Mouse (Mus musculus): ENCODE results near the gene Ppp1r37. TPM values are rescaled to one million over a fixed set of nuclear protein-coding genes. Genes with fewer than 3 reads are reported as not detected.
A peak's percentile ranks its signal among the peaks of the same experiment; 100 is the strongest.

The Ppp1r37 gene
- polyA plus RNA-seq, 1 experiment: 35.9 TPM

DNA sequence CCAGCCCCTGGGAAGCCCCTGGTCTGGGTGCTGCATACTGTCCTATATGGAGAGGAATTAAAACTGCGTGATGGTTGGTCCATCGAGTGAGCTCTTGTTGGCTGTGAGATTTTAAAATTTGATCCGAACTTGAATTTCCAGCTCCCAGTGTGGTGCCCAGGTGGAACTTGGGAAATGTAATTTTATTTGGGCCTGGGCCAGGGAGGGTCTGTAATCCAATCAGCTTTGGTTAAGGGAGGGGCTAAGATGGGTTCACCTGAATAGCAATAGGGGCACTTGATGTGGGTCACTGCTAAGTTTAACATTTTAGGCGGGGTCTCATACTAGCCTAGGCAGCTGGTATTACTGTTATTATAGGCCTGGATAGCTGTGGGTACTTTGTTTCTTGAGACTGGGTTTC lies 15.6 kb upstream of the Ppp1r37 start:
- Histone ChIP-seq H3K4me3 (ENCODE audit: insufficient read depth, low read depth, low read length) (peak overlapping the region; percentile 70; the same call in 1 of the 2 replicates), H3K27ac (replicated peaks; ENCODE audit: low read depth, low read length) (no peak overlapping the region), H3K4me1 (ENCODE audit: control insufficient read depth, insufficient read depth, insufficient read length, low read length) (peaks cover 2% of the 10 kb centered on the region; the same call in 1 of the 2 replicates)

DNA sequence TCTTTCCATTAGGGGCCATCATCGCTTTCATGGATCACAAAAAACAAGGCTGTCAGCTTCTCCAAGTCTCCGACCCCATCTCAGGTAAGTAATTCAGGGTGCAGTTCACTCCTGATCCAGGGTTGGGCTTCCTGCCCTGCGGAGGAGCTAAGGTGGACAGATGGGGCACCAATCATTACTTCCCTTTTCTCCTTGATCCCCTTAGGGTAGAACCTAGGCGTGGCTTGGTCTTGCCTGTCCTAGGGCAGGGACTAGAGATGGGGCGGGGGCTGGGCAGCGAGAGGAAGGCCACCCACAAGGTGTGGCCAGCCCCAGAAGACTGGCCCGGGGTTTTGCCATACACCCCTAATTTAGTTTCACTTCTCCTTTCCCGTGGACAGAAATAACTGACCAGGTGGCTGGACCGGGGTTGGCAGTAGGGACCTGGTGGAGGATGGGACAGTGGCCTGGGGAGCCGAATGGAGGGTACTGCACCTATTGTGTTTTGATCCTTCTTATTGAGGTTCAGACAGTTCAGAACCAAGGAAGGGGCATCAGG lies 15.1 kb upstream of the Ppp1r37 start:
- Histone ChIP-seq H3K4me1 (ENCODE audit: control insufficient read depth, insufficient read depth, insufficient read length, low read length) (peaks cover 2% of the 10 kb centered on the region; the same call in 1 of the 2 replicates), H3K4me3 (ENCODE audit: insufficient read depth, low read depth, low read length) (peak overlapping the region; percentile 70), H3K27ac (replicated peaks; ENCODE audit: low read depth, low read length) (no peak overlapping the region)

DNA sequence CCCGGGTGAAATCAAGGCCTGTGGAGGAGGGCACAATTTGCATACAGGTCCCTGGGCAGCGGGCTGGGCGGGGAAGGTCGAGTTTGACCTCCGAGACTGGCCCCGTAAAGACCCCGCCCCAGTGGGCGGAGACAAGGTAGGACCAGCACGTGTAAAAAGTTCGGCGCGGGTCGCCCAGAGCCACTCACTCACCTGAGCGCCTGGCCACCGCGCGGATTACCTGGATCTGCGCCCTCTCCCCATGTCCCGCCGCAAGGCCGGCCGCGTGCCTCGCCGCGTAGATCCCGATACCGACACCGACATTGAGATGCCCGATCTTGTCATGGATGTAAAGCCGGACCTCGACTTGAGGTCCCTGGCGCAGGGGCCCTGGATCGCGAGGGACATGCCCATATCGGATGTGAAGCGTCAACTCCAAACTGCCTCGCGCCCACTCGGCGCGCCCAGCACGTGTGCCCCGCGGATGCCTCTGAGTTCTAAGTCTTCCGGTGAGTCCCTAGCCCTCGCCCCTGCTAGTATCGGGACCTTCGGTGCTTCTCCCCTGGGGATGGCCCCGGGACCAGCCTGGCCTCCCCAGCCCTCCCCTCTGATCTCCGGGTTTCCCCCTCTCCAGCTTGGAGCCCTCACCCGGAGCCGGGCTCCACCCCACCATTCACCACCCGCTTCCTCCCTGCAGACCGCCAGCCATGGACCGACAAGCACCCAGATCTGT lies 14.4 kb upstream of the Ppp1r37 start, which contains the start of the genes Zfp296 and Gemin7:
TSS of gene Zfp296 (plus strand) at position 147 of the 712 bp plus-strand sequence.
TSS of gene Gemin7 (minus strand) at position 455 of the 712 bp plus-strand sequence.
- Histone ChIP-seq H3K4me3 (ENCODE audit: insufficient read depth, low read depth, low read length) (peak within 1 kb of the TSS; percentile 70), H3K27ac (replicated peaks; ENCODE audit: low read depth, low read length) (no peak within 1 kb of the TSS), H3K4me1 (ENCODE audit: control insufficient read depth, insufficient read depth, insufficient read length, low read length) (peaks cover 2% of the 10 kb centered on the region; the same call in 1 of the 2 replicates)

DNA sequence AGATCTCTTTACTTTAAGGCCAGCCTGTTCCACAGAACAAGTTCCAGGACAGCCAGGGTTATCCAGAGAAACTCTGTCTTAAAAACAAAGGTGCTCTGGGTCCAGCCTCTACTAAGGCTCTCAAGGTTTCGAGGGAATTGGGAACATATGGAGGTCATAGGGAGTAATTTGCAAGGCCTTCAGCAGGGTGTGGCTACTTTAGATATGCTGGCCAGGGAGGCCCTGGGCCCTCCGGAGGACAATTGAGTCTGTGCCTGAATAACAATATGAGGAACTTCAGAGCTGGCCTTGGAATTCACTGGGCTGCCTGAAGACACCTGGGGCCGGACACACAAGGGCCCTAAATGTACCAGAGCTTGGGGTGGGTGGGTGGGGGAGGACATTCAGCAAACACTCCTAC lies 12.7 kb upstream of the Ppp1r37 start:
- Histone ChIP-seq H3K4me3 (ENCODE audit: insufficient read depth, low read depth, low read length) (no peak overlapping the region), H3K27ac (replicated peaks; ENCODE audit: low read depth, low read length) (no peak overlapping the region), H3K4me1 (ENCODE audit: control insufficient read depth, insufficient read depth, insufficient read length, low read length) (peaks cover 7% of the 10 kb centered on the region; the same call in 1 of the 2 replicates)

DNA sequence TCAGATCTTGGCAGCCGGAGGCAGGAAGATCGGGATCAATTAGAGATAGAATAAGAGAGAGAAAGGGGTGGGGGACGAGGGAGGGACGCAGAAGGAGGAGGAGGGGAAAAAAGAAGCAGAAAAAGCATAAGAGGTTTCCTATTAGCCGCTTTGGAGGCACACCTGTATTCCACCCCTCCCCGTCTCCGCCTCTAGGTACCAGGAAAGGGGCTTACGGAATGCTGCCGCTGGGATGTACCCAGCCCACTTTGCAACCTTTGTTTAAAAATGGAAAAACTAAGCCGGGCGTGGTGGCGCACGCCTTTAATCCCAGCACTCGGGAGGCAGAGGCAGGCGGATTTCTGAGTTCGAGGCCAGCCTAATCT lies 10.9 kb upstream of the Ppp1r37 start:
- peak overlapping the region; percentile 98 for H3K27ac ChIP-seq (replicated peaks; ENCODE audit: low read depth, low read length)
- peak overlapping the region; percentile 69 for H3K4me3 ChIP-seq (ENCODE audit: insufficient read depth, low read depth, low read length)
- peaks cover 7% of the 10 kb centered on the region; the same call in 1 of the 2 replicates for H3K4me1 ChIP-seq (ENCODE audit: control insufficient read depth, insufficient read depth, insufficient read length, low read length)

DNA sequence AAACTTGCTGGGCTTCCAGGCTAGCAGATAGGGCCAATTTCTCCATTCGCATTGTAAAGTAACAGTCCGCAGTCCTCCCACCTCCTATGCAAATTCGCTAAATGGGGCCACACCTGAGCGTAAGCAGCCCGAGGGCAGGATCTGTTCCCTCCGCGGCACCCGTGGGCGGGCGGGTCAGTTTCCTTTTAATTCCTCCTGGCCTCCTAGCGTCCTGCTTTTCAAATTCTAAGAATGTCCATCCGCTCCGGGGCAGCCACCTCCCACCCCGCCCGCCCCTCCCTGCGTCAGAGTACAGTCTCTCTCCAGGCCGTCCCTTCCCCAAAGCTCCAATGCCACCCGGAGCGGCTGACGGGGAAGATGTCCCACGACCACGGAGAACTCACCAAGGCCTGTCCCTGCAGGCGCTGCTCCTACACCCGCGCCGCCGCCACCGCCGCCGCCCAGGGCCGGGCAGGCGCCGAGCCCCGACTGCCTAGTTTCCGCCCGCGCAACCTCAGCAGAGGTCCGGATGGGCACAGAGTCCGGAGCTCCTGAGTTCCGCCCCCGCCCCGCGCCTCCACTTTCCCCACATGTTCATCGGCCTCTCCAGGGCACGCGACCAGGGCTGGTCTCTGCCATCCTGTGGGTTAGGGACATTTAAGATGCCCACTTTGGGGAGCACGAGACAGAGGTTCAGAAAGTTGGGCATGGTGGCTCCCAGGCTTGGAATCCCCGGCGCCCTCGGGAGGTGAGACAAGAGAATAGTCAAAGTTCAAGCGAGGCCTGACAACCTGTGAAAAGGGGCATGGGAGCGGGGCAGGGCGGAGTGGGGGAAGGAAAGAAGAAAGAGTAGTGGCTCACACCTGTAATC lies 10.3 kb upstream of the Ppp1r37 start:
- Histone ChIP-seq H3K4me1 (ENCODE audit: control insufficient read depth, insufficient read depth, insufficient read length, low read length) (peaks cover 7% of the 10 kb centered on the region; the same call in 1 of the 2 replicates), H3K4me3 (ENCODE audit: insufficient read depth, low read depth, low read length) (peak overlapping the region; percentile 69), H3K27ac (replicated peaks; ENCODE audit: low read depth, low read length) (peak overlapping the region; percentile 98)

DNA sequence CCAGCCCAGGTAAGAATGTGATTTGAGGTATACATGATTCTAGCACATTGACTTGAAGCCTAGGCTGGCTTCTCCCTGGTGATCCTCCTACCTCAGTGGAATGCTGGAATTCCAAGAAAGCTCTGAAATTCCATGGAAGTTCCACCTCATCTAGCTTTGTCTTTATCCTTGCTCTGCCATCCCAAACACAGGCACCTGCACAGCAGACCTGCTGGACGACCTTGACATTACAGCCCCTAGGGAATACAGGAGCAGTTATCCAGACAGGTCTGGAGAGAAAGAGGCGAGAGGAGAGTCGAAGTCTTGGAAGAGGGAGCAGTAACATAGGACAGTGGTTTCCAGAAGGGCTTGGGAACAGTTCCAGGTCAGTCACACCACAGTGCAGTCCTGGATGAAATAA lies 6.8 kb upstream of the Ppp1r37 start:
- Histone ChIP-seq H3K27ac (replicated peaks; ENCODE audit: low read depth, low read length) (no peak overlapping the region), H3K4me1 (ENCODE audit: control insufficient read depth, insufficient read depth, insufficient read length, low read length) (0 out of 2 replicates have a peak, but pooled peaks cover 5% of the 10 kb centered on the region), H3K4me3 (ENCODE audit: insufficient read depth, low read depth, low read length) (no peak overlapping the region)

DNA sequence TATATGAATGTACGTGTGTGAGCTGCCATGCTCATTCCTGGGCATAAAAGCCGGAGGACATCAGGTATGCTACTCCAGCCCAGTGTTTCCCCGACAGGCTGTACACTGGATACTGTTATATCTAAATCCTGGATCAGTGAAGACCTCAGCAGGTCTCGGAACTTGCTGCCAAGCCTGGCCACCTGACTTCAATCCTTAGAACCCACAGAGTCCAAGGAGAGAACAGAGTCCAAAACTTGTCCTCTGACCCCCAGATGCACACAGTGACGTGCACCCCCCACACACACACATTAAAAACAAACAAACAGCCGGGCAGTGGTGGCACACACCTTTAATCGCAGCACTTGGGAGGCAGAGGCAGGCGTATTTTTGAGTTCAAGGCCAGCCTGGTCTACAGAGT lies 4.5 kb upstream of the Ppp1r37 start:
- H3K27ac ChIP-seq (replicated peaks; ENCODE audit: low read depth, low read length): no peak overlapping the region
- no peak overlapping the region for H3K4me3 ChIP-seq (ENCODE audit: insufficient read depth, low read depth, low read length)
- H3K4me1 ChIP-seq (ENCODE audit: control insufficient read depth, insufficient read depth, insufficient read length, low read length): 0 out of 2 replicates have a peak, but pooled peaks cover 5% of the 10 kb centered on the region

DNA sequence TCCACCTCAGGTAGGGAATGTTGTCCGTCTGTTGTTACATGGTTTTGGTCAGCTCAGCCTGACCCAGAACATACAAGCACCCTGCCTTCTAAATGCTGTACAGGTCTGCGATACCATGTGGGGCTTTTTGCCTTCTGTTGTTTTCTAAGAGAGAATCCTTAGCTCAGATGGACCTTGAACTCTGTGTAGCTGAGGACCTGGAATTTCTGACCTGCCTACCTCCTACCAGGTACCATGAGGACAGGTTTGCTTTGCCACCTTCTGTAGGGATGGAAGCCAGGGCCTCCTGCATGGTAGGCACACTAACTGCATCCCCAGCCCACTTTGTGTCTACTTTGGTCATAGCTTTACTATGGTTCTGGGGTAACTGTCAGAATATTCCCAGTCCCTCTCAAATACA lies 2.9 kb upstream of the Ppp1r37 start:
- Histone ChIP-seq H3K4me3 (ENCODE audit: insufficient read depth, low read depth, low read length) (no peak overlapping the region), H3K27ac (replicated peaks; ENCODE audit: low read depth, low read length) (no peak overlapping the region), H3K4me1 (ENCODE audit: control insufficient read depth, insufficient read depth, insufficient read length, low read length) (no peaks in the 10 kb centered on the region)

DNA sequence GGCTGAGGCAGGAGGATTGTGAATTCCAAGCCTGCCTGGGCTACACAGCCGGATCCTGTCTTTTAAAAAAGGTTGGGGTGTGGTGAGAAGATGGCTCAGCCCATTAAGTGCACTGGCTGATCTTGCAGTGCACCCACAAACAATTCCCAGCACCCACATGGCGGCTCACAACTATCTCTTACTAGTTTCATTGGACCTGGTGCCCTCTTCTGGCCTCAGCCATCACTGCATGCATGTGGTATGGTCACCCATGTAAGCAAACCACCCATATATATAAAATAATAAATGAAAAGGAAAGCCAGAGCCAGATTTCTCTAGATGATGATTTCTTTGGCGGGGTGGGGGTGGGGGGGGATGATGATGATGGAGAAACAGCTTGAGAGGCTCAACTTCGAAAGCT lies 1.6 kb upstream of the Ppp1r37 start:
- Histone ChIP-seq H3K4me1 (ENCODE audit: control insufficient read depth, insufficient read depth, insufficient read length, low read length) (peaks cover 10% of the 10 kb centered on the region), H3K4me3 (ENCODE audit: insufficient read depth, low read depth, low read length) (no peak overlapping the region), H3K27ac (replicated peaks; ENCODE audit: low read depth, low read length) (no peak overlapping the region)

DNA sequence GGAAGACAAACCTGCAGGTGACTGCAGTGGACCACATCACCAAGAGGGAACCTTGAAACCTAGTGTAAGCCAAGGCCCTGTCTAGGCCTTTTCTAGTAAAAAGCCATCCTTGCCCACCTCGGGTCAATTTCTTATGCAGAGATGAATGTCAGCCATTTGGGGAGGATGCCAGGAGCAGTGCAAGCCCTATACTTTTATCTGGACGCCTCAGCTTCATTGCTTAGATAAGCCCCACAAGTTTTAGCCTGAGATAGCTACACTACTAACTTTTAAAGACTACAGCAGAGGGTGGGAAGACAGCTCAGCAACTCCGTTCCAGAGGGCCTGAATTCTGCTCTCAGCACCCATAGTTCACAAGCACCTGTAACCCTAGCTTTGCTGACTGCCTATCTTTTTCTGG lies 1.0 kb upstream of the Ppp1r37 start:
- Histone ChIP-seq H3K27ac (replicated peaks; ENCODE audit: low read depth, low read length) (no peak overlapping the region), H3K4me3 (ENCODE audit: insufficient read depth, low read depth, low read length) (0 out of 2 replicates have a peak overlapping the region, but pooled peaks have one; percentile 15), H3K4me1 (ENCODE audit: control insufficient read depth, insufficient read depth, insufficient read length, low read length) (peaks cover 15% of the 10 kb centered on the region)

DNA sequence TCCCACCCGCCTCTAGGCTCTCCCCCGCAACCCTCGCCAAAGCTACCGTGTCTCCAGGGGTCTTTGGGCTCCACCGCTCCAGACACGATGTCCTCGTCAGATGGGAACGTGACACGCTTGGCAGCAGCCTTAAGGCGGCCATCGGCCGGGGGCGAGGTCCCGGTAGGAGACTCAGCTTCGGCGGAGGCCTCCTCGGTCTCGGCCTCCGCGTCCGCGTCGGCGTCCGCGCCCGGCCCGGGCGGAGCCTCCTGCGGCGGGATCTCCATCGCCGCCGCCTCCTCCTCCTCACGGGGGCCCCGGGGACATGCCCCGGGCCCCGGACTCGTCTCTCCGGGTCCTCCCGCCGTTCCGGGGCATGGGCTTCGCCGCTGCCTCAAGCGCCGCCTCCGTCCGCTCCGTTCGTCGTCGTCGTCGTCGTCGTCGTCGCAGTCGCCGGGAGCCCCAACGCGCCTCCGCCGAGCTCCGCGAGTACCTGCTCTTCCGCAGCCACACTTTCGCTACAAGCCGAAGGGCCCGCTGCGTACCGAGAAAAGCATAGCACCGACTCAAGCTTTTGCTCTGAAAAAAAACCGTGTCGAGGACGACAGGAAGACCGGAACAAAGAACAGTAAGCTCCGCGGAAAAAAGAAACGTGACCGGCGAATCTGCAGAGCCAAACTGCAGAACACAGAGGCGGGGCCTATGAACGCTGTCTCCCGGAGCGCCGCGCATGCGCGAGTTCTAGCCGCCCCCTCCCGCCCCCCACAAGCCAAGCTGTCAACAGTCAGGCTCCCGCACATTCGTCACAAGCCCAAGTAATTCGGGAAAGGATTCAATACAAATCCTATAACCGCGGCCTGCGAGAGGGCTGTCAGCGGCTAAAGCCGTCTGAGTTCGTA lies 872 bp downstream of the Ppp1r37 start:
- H3K27ac ChIP-seq (replicated peaks; ENCODE audit: low read depth, low read length): peak overlapping the region; percentile 100
- H3K4me1 ChIP-seq (ENCODE audit: control insufficient read depth, insufficient read depth, insufficient read length, low read length): peaks cover 28% of the 10 kb centered on the region
- peak overlapping the region; percentile 94 for H3K4me3 ChIP-seq (ENCODE audit: insufficient read depth, low read depth, low read length)

DNA sequence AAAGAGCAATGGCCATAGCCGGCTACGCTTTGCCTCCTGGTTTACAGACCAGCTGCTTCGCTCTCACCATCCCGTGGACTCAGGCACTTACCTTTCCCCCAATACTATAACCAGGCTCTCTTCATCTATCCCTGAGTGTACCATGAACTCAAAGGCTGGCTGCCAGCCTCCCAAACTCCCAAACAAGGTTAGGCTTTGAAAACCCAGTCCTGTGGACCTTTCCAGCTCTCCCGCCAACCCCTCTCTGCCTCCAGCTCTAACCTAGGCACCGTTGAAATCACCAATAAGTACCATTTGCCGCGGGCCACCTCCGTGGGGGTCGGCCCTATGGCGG lies 1.5 kb downstream of the Ppp1r37 start:
- Histone ChIP-seq H3K4me3 (ENCODE audit: insufficient read depth, low read depth, low read length) (peak overlapping the region; percentile 94), H3K4me1 (ENCODE audit: control insufficient read depth, insufficient read depth, insufficient read length, low read length) (peaks cover 34% of the 10 kb centered on the region)

DNA sequence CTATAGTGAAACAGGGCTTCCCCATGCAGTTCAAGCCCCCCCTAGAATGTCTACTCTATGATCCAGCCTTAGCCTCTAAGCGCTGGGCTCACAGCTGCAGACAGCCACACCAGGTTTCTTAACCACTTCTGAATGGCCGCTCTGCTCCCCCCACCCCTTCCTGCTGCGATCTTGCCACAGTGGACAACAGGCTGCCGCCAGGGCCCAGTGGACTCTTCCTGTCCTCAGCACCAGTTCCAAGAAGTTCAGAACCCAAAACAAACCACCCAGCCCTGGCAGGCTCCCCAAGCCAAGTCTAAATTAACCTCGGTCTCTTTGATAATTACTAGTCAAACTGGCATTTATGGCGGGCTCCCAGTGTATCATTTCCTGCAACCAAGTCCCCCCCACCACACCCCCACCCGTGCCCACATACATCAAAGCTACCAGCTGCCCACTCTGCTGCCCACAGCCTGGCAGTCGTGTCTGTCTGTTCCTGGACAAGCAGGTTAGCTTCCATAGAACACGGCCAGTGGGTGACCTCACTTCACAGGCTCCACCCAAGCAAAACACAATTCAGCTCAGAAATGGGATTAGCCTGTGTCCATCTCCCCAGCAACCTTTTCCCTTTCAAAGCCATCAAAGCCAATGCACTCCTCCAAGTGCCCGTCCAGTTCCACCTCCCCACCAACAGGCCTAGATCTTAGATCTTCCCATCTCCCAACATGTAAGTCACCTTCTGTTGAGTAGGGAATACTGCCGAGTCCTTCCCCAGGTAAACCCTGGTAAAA lies 2.2 kb downstream of the Ppp1r37 start:
- Histone ChIP-seq H3K27ac (replicated peaks; ENCODE audit: low read depth, low read length) (peak overlapping the region; percentile 100; the same call in 1 of the 2 replicates), H3K4me3 (ENCODE audit: insufficient read depth, low read depth, low read length) (peak overlapping the region; percentile 94), H3K4me1 (ENCODE audit: control insufficient read depth, insufficient read depth, insufficient read length, low read length) (peaks cover 36% of the 10 kb centered on the region)

More for the DNA sequence above, 1.5 kb downstream of the Ppp1r37 start:
- peak overlapping the region; percentile 100 for H3K27ac ChIP-seq (replicated peaks; ENCODE audit: low read depth, low read length)

Data from brown adipose tissue, adult 24 weeks (tissue).